Mouse (Mus musculus) embryonic facial prominence, embryonic 11.5 days (tissue): ENCODE measurements around the gene Fbxw25. TPM values are rescaled to one million over a fixed set of nuclear protein-coding genes. Genes with fewer than 3 reads are reported as not detected.

Source experiments
- polyA plus RNA-seq: library from polyadenylated mRNA; unstranded; fragments of >200 nt; fragmentation: Nextera tagmentation; extraction: Ambion mirVana; gene quantifications from 2 replicates; pipeline ENCODE4 v1.2.1, GENCODE M21; 2014

The Fbxw25 gene
- polyA plus RNA-seq, 1 experiment from 2014 or later, result not detected

Other genes with a start within 250 kb of the Fbxw25 start
- gene Fbxw16, start 215.5 kb downstream of the Fbxw25 start, polyA plus RNA-seq, result not detected in 2 replicates
- not detected in 2 replicates for gene Fbxw19, start 168.8 kb downstream of the Fbxw25 start, polyA plus RNA-seq
- gene Fbxw15, start 96.4 kb downstream of the Fbxw25 start, polyA plus RNA-seq, result not detected in 2 replicates
- gene Fbxw24, start 38.6 kb downstream of the Fbxw25 start, polyA plus RNA-seq, result 0.14 TPM in 1 of 2 replicates, not detected in the other
- 0.14 TPM in 1 of 2 replicates, not detected in the other for gene Fbxw18, start 38.0 kb upstream of the Fbxw25 start, polyA plus RNA-seq
- gene Fbxw26, start 81.4 kb upstream of the Fbxw25 start, polyA plus RNA-seq, result not detected in 2 replicates
- not detected in 2 replicates for gene Fbxw27, start 126.0 kb upstream of the Fbxw25 start, polyA plus RNA-seq
- not detected in 2 replicates for gene Spink8, start 147.6 kb upstream of the Fbxw25 start, polyA plus RNA-seq
- 89.7 and 97.5 TPM in 2 replicates for gene Nme6, start 168.1 kb upstream of the Fbxw25 start, polyA plus RNA-seq
- gene Camp, start 185.0 kb upstream of the Fbxw25 start, polyA plus RNA-seq, result 0.78 and 0.87 TPM in 2 replicates
- 38.6 and 44.1 TPM in 2 replicates for gene Cdc25a, start 210.9 kb upstream of the Fbxw25 start, polyA plus RNA-seq